Mouse (Mus musculus) kidney, embryonic 14.5 days (tissue): ENCODE data around the gene Gphb5. TPM values are rescaled to one million over a fixed set of nuclear protein-coding genes. Genes with fewer than 3 reads are reported as not detected.

Experiments used
- ATAC-seq: fragments of 200-750 bp; cut with Nextera tagmentation; 2 replicates; pipeline ENCODE4 v1.8.0; 2017; ENCODE audit warnings: moderate number of reproducible peaks, mild to moderate bottlenecking, moderate TSS enrichment, moderate library complexity; ENCODE audit not compliant: low FRiP score, low TSS enrichment
- H3K27ac ChIP-seq: fragments of 300-500 bp; sonication (generic); 2 replicates; pipeline ENCODE4 v1.5.1; 2014; ENCODE audit warnings: low read depth, mild to moderate bottlenecking, low read length, moderate library complexity, mixed read lengths
- H3K27me3 ChIP-seq: fragments of 300-500 bp; sonication (generic); 2 replicates; pipeline ENCODE4 v1.6.1; 2014; ENCODE audit warnings: mild to moderate bottlenecking, low read length; ENCODE audit not compliant: control insufficient read depth, insufficient read depth
- H3K36me3 ChIP-seq: fragments of 300-500 bp; sonication (generic); 2 replicates; pipeline ENCODE4 v1.6.1; 2014; ENCODE audit warnings: low read length, mixed read lengths; ENCODE audit not compliant: control insufficient read depth, insufficient read depth
- H3K4me1 ChIP-seq: fragments of 300-500 bp; sonication (generic); 2 replicates; pipeline ENCODE4 v1.6.1; 2014; ENCODE audit warnings: low read length, mixed read lengths; ENCODE audit not compliant: control insufficient read depth, insufficient read depth
- H3K4me2 ChIP-seq: fragments of 300-500 bp; sonication (generic); replicated peaks from 2 replicates; pipeline ENCODE4 v1.6.1; 2014; ENCODE audit warnings: low read depth, mild to moderate bottlenecking, low read length
- H3K4me3 ChIP-seq: fragments of 300-500 bp; sonication (generic); 2 replicates; pipeline ENCODE4 v1.5.1; 2014; ENCODE audit warnings: mild to moderate bottlenecking, low read length
- H3K9ac ChIP-seq: fragments of 300-500 bp; sonication (generic); 2 replicates; pipeline ENCODE4 v1.6.1; 2014; ENCODE audit warnings: low read depth, mild to moderate bottlenecking, low read length, moderate library complexity
- H3K9me3 ChIP-seq: fragments of 300-500 bp; sonication (generic); 2 replicates; pipeline ENCODE4 v1.6.1; 2016; ENCODE audit warnings: low read length; ENCODE audit not compliant: control insufficient read depth
- WGBS: fragments of 180-500 bp; shearing (Covaris S2); extraction: QIAGEN DNeasy Blood & Tissue Kit; methylation state at CpG from one replicate; pipeline ENCODE4 v1.1.7; 2014; 5-methylcytosine and 5-hydroxymethylcytosine counted together
- polyA plus RNA-seq: library from polyadenylated mRNA; unstranded; fragments of >200 nt; fragmentation: Nextera tagmentation; extraction: Ambion mirVana; gene quantifications from 2 replicates; pipeline ENCODE4 v1.2.1, GENCODE M21; 2014

Gphb5 gene
- polyA plus RNA-seq = not detected in 2 replicates

DNA sequence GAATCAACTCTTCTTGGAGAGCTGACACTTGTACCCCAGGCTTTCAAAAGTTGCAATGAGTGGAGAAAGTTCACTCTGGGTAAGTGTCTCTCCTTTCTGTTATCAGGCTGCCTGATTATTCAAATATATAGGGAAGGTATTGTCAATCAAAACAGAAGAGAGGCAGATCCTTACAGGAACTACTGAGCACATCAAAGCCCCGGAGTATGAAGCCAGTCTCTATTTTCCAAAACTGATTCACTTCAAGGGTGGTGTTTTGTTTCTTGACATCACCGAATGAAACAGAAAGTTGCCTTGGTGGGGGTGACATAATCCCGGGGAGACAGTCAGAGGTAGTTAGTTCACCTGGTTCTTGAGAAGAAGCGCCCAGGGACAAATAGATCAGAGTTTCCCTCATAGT lies at the start of gene Gphb5:
Gphb5 (minus strand) TSS at position 101 of the 400 bp plus-strand sequence.
- 85% methylated on average over 4 of the region's 4 CpGs for WGBS
- H3K36me3 ChIP-seq = no peaks in the 10 kb centered on the region
- no peak within 1 kb of the TSS for H3K9ac ChIP-seq
- H3K4me2 ChIP-seq = no peak within 1 kb of the TSS
- ATAC-seq = no peak
- no peaks in the 10 kb centered on the region for H3K27me3 ChIP-seq
- H3K4me1 ChIP-seq = no peaks in the 10 kb centered on the region
- no peak within 1 kb of the TSS for H3K27ac ChIP-seq
- no peak within 1 kb of the TSS for H3K4me3 ChIP-seq
- no peaks in the 10 kb centered on the region for H3K9me3 ChIP-seq

GRCm38 (mm10) chr12:75466206-75466605 lies 49.6 kb upstream of the Gphb5 start:
- no peak overlapping the region for H3K27ac ChIP-seq
- WGBS = 93% methylated on average over 7 of the region's 7 CpGs
- no peak overlapping the region for H3K9ac ChIP-seq
- H3K27me3 ChIP-seq = no peaks in the 10 kb centered on the region
- H3K4me2 ChIP-seq = no peak overlapping the region
- peaks cover 37% of the 10 kb centered on the region for H3K36me3 ChIP-seq
- no peaks in the 10 kb centered on the region for H3K9me3 ChIP-seq
- no peak overlapping the region for H3K4me3 ChIP-seq
- no peak for ATAC-seq
- H3K4me1 ChIP-seq = no peaks in the 10 kb centered on the region

GRCm38 (mm10) chr12:75464016-75464769 lies 47.6 kb upstream of the Gphb5 start:
- 85% methylated on average over 9 of the region's 9 CpGs for WGBS
- H3K9me3 ChIP-seq = no peaks in the 10 kb centered on the region
- H3K4me2 ChIP-seq = no peak overlapping the region
- ATAC-seq = no peak
- peaks cover 49% of the 10 kb centered on the region for H3K36me3 ChIP-seq
- no peaks in the 10 kb centered on the region for H3K27me3 ChIP-seq
- H3K4me3 ChIP-seq = no peak overlapping the region
- H3K4me1 ChIP-seq = no peaks in the 10 kb centered on the region
- no peak overlapping the region for H3K9ac ChIP-seq
- no peak overlapping the region for H3K27ac ChIP-seq

GRCm38 (mm10) chr12:75460561-75460960 lies 44.0 kb upstream of the Gphb5 start:
- no peak overlapping the region for H3K9ac ChIP-seq
- ATAC-seq = no peak
- no peak overlapping the region for H3K27ac ChIP-seq
- WGBS = 93% methylated on average over 5 of the region's 5 CpGs
- no peaks in the 10 kb centered on the region for H3K4me1 ChIP-seq
- no peak overlapping the region for H3K4me3 ChIP-seq
- peaks cover 55% of the 10 kb centered on the region for H3K36me3 ChIP-seq
- no peaks in the 10 kb centered on the region for H3K27me3 ChIP-seq
- no peak overlapping the region for H3K4me2 ChIP-seq
- H3K9me3 ChIP-seq = no peaks in the 10 kb centered on the region

GRCm38 (mm10) chr12:75459656-75460055 lies 43.1 kb upstream of the Gphb5 start:
- no peak overlapping the region for H3K4me2 ChIP-seq
- H3K9me3 ChIP-seq = no peaks in the 10 kb centered on the region
- no peaks in the 10 kb centered on the region for H3K4me1 ChIP-seq
- H3K9ac ChIP-seq = no peak overlapping the region
- peaks cover 49% of the 10 kb centered on the region for H3K36me3 ChIP-seq
- H3K27ac ChIP-seq = no peak overlapping the region
- no peak overlapping the region for H3K4me3 ChIP-seq
- WGBS = 92% methylated on average over 5 of the region's 5 CpGs
- no peak for ATAC-seq
- H3K27me3 ChIP-seq = no peaks in the 10 kb centered on the region

- 95% methylated on average over 6 of the region's 6 CpGs for WGBS
- Histone ChIP-seq H3K4me2 (no peak overlapping the region), H3K9ac (no peak overlapping the region), H3K36me3 (peaks cover 28% of the 10 kb centered on the region), H3K27me3 (no peaks in the 10 kb centered on the region), H3K4me1 (no peaks in the 10 kb centered on the region), H3K4me3 (no peak overlapping the region), H3K27ac (no peak overlapping the region), H3K9me3 (no peaks in the 10 kb centered on the region)
- no peak for ATAC-seq
Observed at GRCm38 (mm10) chr12:75453441-75453840, 36.9 kb upstream of the Gphb5 start.

DNA sequence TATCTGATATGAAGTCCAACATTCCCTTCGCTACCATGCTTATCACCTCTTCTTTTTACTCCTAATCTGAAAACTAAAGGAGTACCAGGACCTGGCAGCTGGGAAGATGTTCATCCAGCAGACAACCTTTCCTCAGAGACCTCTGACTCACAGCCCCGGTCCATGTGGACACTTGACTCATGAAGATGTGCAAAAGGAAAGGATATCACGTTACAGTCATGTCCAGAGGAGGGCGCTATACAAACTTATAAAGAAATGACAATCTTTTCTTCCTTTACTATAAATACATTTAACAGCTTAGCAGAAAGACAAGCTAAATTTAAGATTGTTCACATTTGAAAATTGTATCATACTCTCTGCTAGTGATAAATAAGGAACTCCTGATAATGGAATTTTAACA lies 36.4 kb upstream of the Gphb5 start:
- ATAC-seq = no peak
- H3K27me3 ChIP-seq = no peaks in the 10 kb centered on the region
- WGBS = 87% methylated on average over 4 of the region's 4 CpGs
- H3K27ac ChIP-seq = no peak overlapping the region
- no peak overlapping the region for H3K4me3 ChIP-seq
- H3K9ac ChIP-seq = no peak overlapping the region
- H3K9me3 ChIP-seq = no peaks in the 10 kb centered on the region
- no peak overlapping the region for H3K4me2 ChIP-seq
- no peaks in the 10 kb centered on the region for H3K4me1 ChIP-seq
- peaks cover 24% of the 10 kb centered on the region for H3K36me3 ChIP-seq

DNA sequence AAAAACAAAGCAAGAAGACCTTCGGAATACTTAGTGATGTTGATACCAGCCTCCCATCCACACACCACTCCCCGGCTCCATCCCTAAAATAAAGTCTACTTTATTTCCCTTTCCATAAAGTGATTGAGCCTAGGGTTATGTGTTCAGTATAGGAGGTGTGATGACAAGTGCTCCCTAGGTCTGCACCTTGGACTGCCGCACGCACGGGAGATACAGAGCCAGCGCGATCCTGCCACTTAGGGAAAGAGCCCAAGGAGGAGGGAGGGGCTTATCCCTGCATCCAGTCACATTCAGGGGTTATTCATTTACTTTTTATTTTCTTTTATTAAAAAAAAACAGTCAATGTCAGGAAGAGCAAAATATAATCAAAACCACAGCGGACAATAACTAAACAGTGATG lies 34.0 kb upstream of the Gphb5 start:
- no peaks in the 10 kb centered on the region for H3K27me3 ChIP-seq
- no peaks in the 10 kb centered on the region for H3K9me3 ChIP-seq
- H3K9ac ChIP-seq = no peak overlapping the region
- peak; percentile 67; the same call in 1 of the 2 replicates for ATAC-seq
- no peak overlapping the region for H3K27ac ChIP-seq
- WGBS = 92% methylated on average over 8 of the region's 8 CpGs
- H3K36me3 ChIP-seq = peaks cover 24% of the 10 kb centered on the region
- H3K4me1 ChIP-seq = no peaks in the 10 kb centered on the region
- H3K4me2 ChIP-seq = no peak overlapping the region
- no peak overlapping the region for H3K4me3 ChIP-seq

DNA sequence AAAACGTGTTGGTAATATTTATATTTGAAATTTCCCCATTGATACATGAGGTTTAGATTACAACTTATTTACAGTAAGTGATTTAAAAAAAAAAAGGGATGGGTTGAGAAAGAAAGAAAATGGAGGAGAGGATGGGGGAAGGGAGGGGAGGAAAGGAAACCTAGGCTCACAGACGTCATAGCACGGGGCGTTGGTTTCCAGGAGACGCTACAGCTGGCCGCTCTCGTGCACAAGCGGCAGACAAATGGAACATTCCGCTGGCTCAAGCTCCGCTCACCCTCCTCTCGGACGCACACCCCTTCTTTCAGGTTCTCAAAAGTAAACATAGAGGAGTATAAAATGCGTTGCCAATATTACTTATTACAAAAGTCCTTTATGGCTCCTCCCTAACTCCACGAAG lies 33.4 kb upstream of the Gphb5 start:
- Histone ChIP-seq H3K9ac (no peak overlapping the region), H3K4me2 (no peak overlapping the region), H3K27me3 (no peaks in the 10 kb centered on the region), H3K36me3 (peaks cover 24% of the 10 kb centered on the region), H3K27ac (no peak overlapping the region), H3K9me3 (no peaks in the 10 kb centered on the region), H3K4me3 (no peak overlapping the region), H3K4me1 (no peaks in the 10 kb centered on the region)
- WGBS = 53% methylated on average over 14 of the region's 14 CpGs
- peak; percentile 63; the same call in 1 of the 2 replicates for ATAC-seq
